10 mouse cellular contexts compared by ENCODE assay signal in the genomic region with DNA sequence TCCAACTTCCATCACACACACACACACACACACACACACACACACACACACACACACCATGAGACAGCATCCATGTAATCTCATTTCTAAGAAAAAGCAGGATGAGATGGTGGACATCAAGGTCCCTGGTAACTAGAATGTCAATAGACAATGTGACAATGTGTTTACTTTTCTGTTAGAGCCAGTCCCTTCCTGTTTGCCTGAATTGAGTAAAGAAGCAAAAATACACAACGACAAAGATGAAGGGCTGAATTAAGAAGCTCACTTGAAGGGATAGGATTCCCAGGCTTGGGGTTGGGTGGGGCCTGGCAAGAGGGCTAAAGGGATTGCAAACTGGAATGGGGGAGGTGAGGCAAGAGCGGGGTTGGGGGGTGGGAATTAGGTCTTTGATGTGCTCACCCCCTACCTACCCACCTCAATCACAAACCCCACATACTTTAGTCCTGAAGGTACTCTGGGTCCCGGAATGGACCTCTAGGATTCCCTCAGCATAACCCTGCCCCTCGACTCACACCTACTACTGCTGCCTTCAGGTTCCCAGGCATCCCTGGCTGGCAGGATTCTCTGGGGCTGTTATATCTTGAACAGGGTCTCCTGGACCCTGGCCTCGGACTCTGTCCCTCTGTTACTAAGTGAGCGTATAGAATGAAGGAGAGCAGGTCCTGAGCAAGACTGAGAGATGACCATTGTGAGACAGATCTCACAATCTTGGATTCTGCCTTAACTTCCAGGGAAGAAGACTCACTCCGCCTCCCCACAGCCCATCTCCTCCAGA.
DNase-seq lines count a peak whose midpoint lies in the region; ATAC-seq and TF ChIP-seq lines count a peak whose summit lies in the region.
"Had no signal": no experiment of that assay in that cellular context is flagged by ENCODE, and none has a peak within 500 bp of the region (broad histone marks: within the 10 kb centered on the region; RNA-seq: fewer than 3 reads in every experiment).

No protein-coding gene starts in this region.

- TF ChIP-seq EP300 in liver, postnatal 0 days (IDR thresholded peaks at IDR 0.05; ENCODE audit: low read depth) = no peak

- H3K36me3 ChIP-seq in forebrain, embryonic 10.5 days (replicated peaks) = no peaks in the 10 kb centered on the region
- H3K36me3 ChIP-seq in forebrain, embryonic 14.5 days (ENCODE audit: control insufficient read depth, insufficient read depth, low read length) = no peaks in the 10 kb centered on the region
- H3K36me3 ChIP-seq in liver, postnatal 0 days (replicated peaks; ENCODE audit: insufficient read depth, low read length) = no peaks in the 10 kb centered on the region
- H3K36me3 ChIP-seq in intestine, postnatal 0 days (ENCODE audit: control insufficient read depth, insufficient read depth) = no peaks in the 10 kb centered on the region

- no peak for ATAC-seq in forebrain, embryonic 14.5 days
- ATAC-seq in liver, postnatal 0 days = 0 out of 2 replicates have a peak, but pooled peaks have one; percentile 12
- no peak for ATAC-seq in intestine, postnatal 0 days

- no peak for TF ChIP-seq CTCF in layer of hippocampus, adult 2 months (conservative IDR thresholded peaks at IDR 0.05)
- TF ChIP-seq CTCF in liver, postnatal 0 days (IDR thresholded peaks at IDR 0.05; ENCODE audit: low read depth) = no peak
- no peak for TF ChIP-seq CTCF in intestine, postnatal 0 days (IDR thresholded peaks at IDR 0.05; ENCODE audit: low read depth)

- 50% methylated on average over 7 of the region's 7 CpGs for WGBS in forebrain, embryonic 10.5 days
- WGBS in forebrain, embryonic 14.5 days = 46% methylated on average over 7 of the region's 7 CpGs
- 57% methylated on average over 7 of the region's 7 CpGs for WGBS in liver, postnatal 0 days (ENCODE audit: insufficient replicate concordance)
- 61% methylated on average over 7 of the region's 7 CpGs for WGBS in intestine, postnatal 0 days

- no peak for DNase-seq in forebrain, embryonic 10.5 days (ENCODE audit: extremely low spot score, low spot score)
- DNase-seq in forebrain, embryonic 14.5 days (ENCODE audit: low spot score) = no peak
- DNase-seq in layer of hippocampus, adult 2 months (ENCODE audit: low spot score in 2 of 2) = no peak
- no peak for DNase-seq in layer of hippocampus, postnatal 36 days
- DNase-seq in liver, postnatal 0 days = no peak
- DNase-seq in right cerebral cortex, adult 2 months (ENCODE audit: low spot score in 2 of 2) = no peak

- peaks cover 62% of the 10 kb centered on the region for H3K4me1 ChIP-seq in forebrain, embryonic 10.5 days
- H3K4me1 ChIP-seq in forebrain, embryonic 14.5 days (ENCODE audit: control insufficient read depth, insufficient read depth, low read length) = peaks cover 13% of the 10 kb centered on the region
- peaks cover 35% of the 10 kb centered on the region for H3K4me1 ChIP-seq in brown adipose tissue, adult 24 weeks (ENCODE audit: control insufficient read depth, insufficient read depth, insufficient read length, low read length)
- peaks cover 53% of the 10 kb centered on the region for H3K4me1 ChIP-seq in liver, postnatal 0 days (ENCODE audit: insufficient read depth)
- H3K4me1 ChIP-seq in intestine, postnatal 0 days (replicated peaks; ENCODE audit: control insufficient read depth, insufficient read depth, low read length) = peaks cover 4% of the 10 kb centered on the region; the same call in 1 of the 2 replicates

- H3K27me3 ChIP-seq in forebrain, embryonic 10.5 days (ENCODE audit: poor library complexity, severe bottlenecking) = peaks cover 51% of the 10 kb centered on the region
- no peaks in the 10 kb centered on the region; the same call in 1 of the 2 replicates for H3K27me3 ChIP-seq in forebrain, embryonic 14.5 days (replicated peaks; ENCODE audit: control insufficient read depth, insufficient read depth, low read length)
- H3K27me3 ChIP-seq in liver, postnatal 0 days (ENCODE audit: insufficient read depth, low read length) = no peaks in the 10 kb centered on the region
- no peaks in the 10 kb centered on the region for H3K27me3 ChIP-seq in intestine, postnatal 0 days (replicated peaks; ENCODE audit: control insufficient read depth, insufficient read depth, low read length)

- no peak overlapping the region for H3K4me2 ChIP-seq in forebrain, embryonic 14.5 days (ENCODE audit: low read length)
- H3K4me2 ChIP-seq in liver, postnatal 0 days (ENCODE audit: low read depth, low read length) = peak overlapping the region; percentile 40
- H3K4me2 ChIP-seq in intestine, postnatal 0 days (replicated peaks; ENCODE audit: low read depth) = no peak overlapping the region; the same call in 1 of the 2 replicates

- peak overlapping the region; percentile 32 for H3K4me3 ChIP-seq in forebrain, embryonic 10.5 days
- no peak overlapping the region for H3K4me3 ChIP-seq in forebrain, embryonic 14.5 days (ENCODE audit: low read depth, low read length)
- H3K4me3 ChIP-seq in layer of hippocampus, adult 2 months = no peak overlapping the region; the same call in 1 of the 2 replicates
- H3K4me3 ChIP-seq in brown adipose tissue, adult 24 weeks (ENCODE audit: insufficient read depth, low read depth, low read length) = peak overlapping the region; percentile 29; the same call in 1 of the 2 replicates
- H3K4me3 ChIP-seq in liver, postnatal 0 days (ENCODE audit: low read depth, low read length) = no peak overlapping the region
- no peak overlapping the region for H3K4me3 ChIP-seq in intestine, postnatal 0 days (ENCODE audit: low read depth, low read length)
- H3K4me3 ChIP-seq: megakaryocyte, embryonic 14.5 days had no signal

- H3K9ac ChIP-seq in forebrain, embryonic 14.5 days (ENCODE audit: low read length) = no peak overlapping the region
- H3K9ac ChIP-seq in liver, postnatal 0 days (replicated peaks) = no peak overlapping the region
- no peak overlapping the region for H3K9ac ChIP-seq in intestine, postnatal 0 days (ENCODE audit: low read depth, low read length)

- H3K27ac ChIP-seq in forebrain, embryonic 10.5 days = peak overlapping the region; percentile 84
- no peak overlapping the region for H3K27ac ChIP-seq in forebrain, embryonic 14.5 days (ENCODE audit: low read depth, low read length)
- peak overlapping the region; percentile 59 for H3K27ac ChIP-seq in layer of hippocampus, adult 2 months
- H3K27ac ChIP-seq in brown adipose tissue, adult 24 weeks (replicated peaks; ENCODE audit: low read depth, low read length) = peak overlapping the region; percentile 62
- H3K27ac ChIP-seq in liver, postnatal 0 days (ENCODE audit: low read depth) = 0 out of 2 replicates have a peak overlapping the region, but pooled peaks have one; percentile 18
- no peak overlapping the region for H3K27ac ChIP-seq in intestine, postnatal 0 days (ENCODE audit: low read depth, low read length)
- H3K27ac ChIP-seq: hindbrain, postnatal 0 days had no signal

- H3K9me3 ChIP-seq in forebrain, embryonic 10.5 days = no peaks in the 10 kb centered on the region
- no peaks in the 10 kb centered on the region for H3K9me3 ChIP-seq in forebrain, embryonic 14.5 days (replicated peaks; ENCODE audit: control insufficient read depth, low read length)
- no peaks in the 10 kb centered on the region for H3K9me3 ChIP-seq in liver, postnatal 0 days (ENCODE audit: low read length)
- no peaks in the 10 kb centered on the region for H3K9me3 ChIP-seq in intestine, postnatal 0 days (ENCODE audit: control insufficient read depth)
- H3K9me3 ChIP-seq: megakaryocyte, embryonic 14.5 days had no signal

Comparison
In these comparisons a context has a peak if more than half of its experiments do, and no peak if none do; other contexts are left out.
1. H3K27ac ChIP-seq: peak in forebrain, embryonic 10.5 days (single experiment), layer of hippocampus, adult 2 months (single experiment), brown adipose tissue, adult 24 weeks (single experiment) and liver, postnatal 0 days (single experiment); none in forebrain, embryonic 14.5 days (single experiment) and intestine, postnatal 0 days (single experiment).
2. H3K4me3 ChIP-seq: peak in forebrain, embryonic 10.5 days (single experiment) and brown adipose tissue, adult 24 weeks (single experiment); none in forebrain, embryonic 14.5 days (single experiment), layer of hippocampus, adult 2 months (single experiment), liver, postnatal 0 days (single experiment) and intestine, postnatal 0 days (single experiment).